Mouse (Mus musculus) CH12.LX (cell line): Measurements from ENCODE around the gene Tnfrsf1a. TPM values are rescaled to one million over a fixed set of nuclear protein-coding genes. Genes with fewer than 3 reads are reported as not detected.

Experiments
- DNase-seq: peaks from one replicate; pipeline ENCODE4 v3.0.0-alpha.2; 2013; ENCODE audit errors: extremely low read depth
- H3K27ac ChIP-seq: 2 replicates; pipeline ENCODE4 v1.5.1; 2012; ENCODE audit warnings: low read depth, mild to moderate bottlenecking, control low read depth, moderate library complexity; ENCODE audit not compliant: insufficient read depth
- H3K27me3 ChIP-seq: replicated peaks from 2 replicates; pipeline ENCODE3; 2012; ENCODE audit warnings: inconsistent platforms
- H3K36me3 ChIP-seq, 2 experiments: replicated peaks in 1 of 2; 2 replicates each; pipeline versions ENCODE3 to v1.6.1; 2012; ENCODE audit warnings: inconsistent platforms in 1 of 2, low read length in 1 of 2, mild to moderate bottlenecking in 1 of 2, mixed read lengths in 1 of 2, moderate library complexity in 1 of 2; ENCODE audit not compliant: control insufficient read depth in 1 of 2, insufficient read depth in 1 of 2
- H3K4me1 ChIP-seq, 2 experiments: 2 replicates each; pipeline ENCODE4 v1.6.1; 2012; ENCODE audit warnings: inconsistent platforms in 1 of 2, moderate library complexity in 1 of 2; ENCODE audit not compliant: insufficient read depth in 2 of 2, control insufficient read depth in 1 of 2
- H3K4me2 ChIP-seq: 2 replicates; pipeline ENCODE4 v1.6.1; 2012; ENCODE audit warnings: low read depth, mild to moderate bottlenecking, control low read depth; ENCODE audit not compliant: poor library complexity, insufficient read depth, severe bottlenecking
- H3K4me3 ChIP-seq, 3 experiments: fragments of 150-350 bp in 1 of 3; sonication (generic) in 1 of 3; replicated peaks in 1 of 3; 2 replicates each; pipeline versions ENCODE3 to v1.5.1; 2011 to 2012; ENCODE audit warnings: low read depth in 2 of 3, low read length in 2 of 3, mild to moderate bottlenecking in 2 of 3, moderate library complexity in 2 of 3, control low read depth in 1 of 3, improper control_type of control experiment in 1 of 3, inconsistent platforms in 1 of 3, mixed read lengths in 1 of 3; ENCODE audit not compliant: poor library complexity in 1 of 3
- H3K79me2 ChIP-seq: replicated peaks from 2 replicates; pipeline ENCODE4 v1.6.1; 2012; ENCODE audit warnings: mild to moderate bottlenecking, moderate library complexity; ENCODE audit not compliant: control insufficient read depth, poor library complexity, insufficient read depth, severe bottlenecking; ENCODE audit errors: extremely low read depth
- H3K9ac ChIP-seq: 2 replicates; pipeline ENCODE4 v1.6.1; 2012; ENCODE audit warnings: low read depth, mild to moderate bottlenecking, control low read depth, moderate library complexity; ENCODE audit not compliant: insufficient read depth
- H3K9me3 ChIP-seq: replicated peaks from 2 replicates; pipeline ENCODE3; 2012; ENCODE audit warnings: low read length, inconsistent platforms, mixed read lengths
- BHLHE40 ChIP-seq: IDR thresholded peaks from 2 replicates; pipeline ENCODE4 v1.6.1; 2011; ENCODE audit warnings: mild to moderate bottlenecking, low read depth, low read length, improper control_type of control experiment
- CTCF ChIP-seq, 2 experiments: IDR thresholded peaks in 1 of 2; conservative IDR thresholded peaks in 1 of 2; 2 replicates each; pipeline ENCODE4 v1.5.1; 2011 to 2012; ENCODE audit warnings: low read depth in 2 of 2, low read length in 2 of 2, improper control_type of control experiment in 1 of 2, inconsistent platforms in 1 of 2, mild to moderate bottlenecking in 1 of 2, moderate library complexity in 1 of 2
- E2F4 ChIP-seq: IDR thresholded peaks from 2 replicates; pipeline ENCODE4 v1.6.1; 2011; ENCODE audit warnings: low read depth, low read length, improper control_type of control experiment; ENCODE audit not compliant: insufficient replicate concordance
- ELF1 ChIP-seq: IDR thresholded peaks from 2 replicates; pipeline ENCODE4 v1.6.1; 2014; ENCODE audit warnings: low read depth, mild to moderate bottlenecking, inconsistent platforms, low read length, improper control_type of control experiment
- GABPA ChIP-seq: IDR thresholded peaks from 2 replicates; pipeline ENCODE4 v1.6.1; 2012; ENCODE audit warnings: low read depth, low read length, improper control_type of control experiment, inconsistent platforms; ENCODE audit not compliant: insufficient replicate concordance
- HCFC1 ChIP-seq: IDR thresholded peaks from 2 replicates; pipeline ENCODE4 v1.6.1; 2012; ENCODE audit warnings: low read depth, mild to moderate bottlenecking, inconsistent platforms, low read length, improper control_type of control experiment
- JUN ChIP-seq: IDR thresholded peaks from 2 replicates; pipeline ENCODE4 v1.6.1; 2011; ENCODE audit warnings: low read depth, mild to moderate bottlenecking, low read length, improper control_type of control experiment, moderate library complexity; ENCODE audit not compliant: insufficient read depth
- MAFK ChIP-seq: IDR thresholded peaks from 2 replicates; pipeline ENCODE4 v1.6.1; 2011; ENCODE audit warnings: low read length, improper control_type of control experiment; ENCODE audit not compliant: insufficient replicate concordance
- MAZ ChIP-seq: IDR thresholded peaks from 2 replicates; pipeline ENCODE4 v1.6.1; 2012; ENCODE audit warnings: low read depth, mild to moderate bottlenecking, inconsistent platforms, low read length, improper control_type of control experiment, moderate library complexity
- MEF2A ChIP-seq: IDR thresholded peaks from 2 replicates; pipeline ENCODE4 v1.6.1; 2014; ENCODE audit warnings: low read depth, mild to moderate bottlenecking, inconsistent platforms, low read length, improper control_type of control experiment, borderline replicate concordance
- MXI1 ChIP-seq: IDR thresholded peaks from 2 replicates; pipeline ENCODE4 v1.6.1; 2011; ENCODE audit warnings: mild to moderate bottlenecking, low read depth, low read length, improper control_type of control experiment
- MYC ChIP-seq: IDR thresholded peaks from 2 replicates; pipeline ENCODE4 v1.6.1; 2011; ENCODE audit warnings: low read depth, mild to moderate bottlenecking, improper control_type of control experiment, low read length
- RAD21 ChIP-seq: IDR thresholded peaks from 2 replicates; pipeline ENCODE4 v1.6.1; 2011; ENCODE audit warnings: low read depth, mild to moderate bottlenecking, low read length, improper control_type of control experiment, moderate library complexity
- RCOR1 ChIP-seq: conservative IDR thresholded peaks from 2 replicates; pipeline ENCODE4 v1.6.1; 2012; ENCODE audit warnings: low read depth, mild to moderate bottlenecking, inconsistent platforms, low read length, improper control_type of control experiment
- TCF12 ChIP-seq: IDR thresholded peaks from 2 replicates; pipeline ENCODE4 v1.6.1; 2014; ENCODE audit warnings: low read depth, mild to moderate bottlenecking, inconsistent platforms, low read length, improper control_type of control experiment
- USF2 ChIP-seq: conservative IDR thresholded peaks from 2 replicates; pipeline ENCODE4 v1.6.1; 2011; ENCODE audit warnings: low read depth, low read length, improper control_type of control experiment
- ZKSCAN1 ChIP-seq: IDR thresholded peaks from 2 replicates; pipeline ENCODE4 v1.6.1; 2012; ENCODE audit warnings: low read depth, inconsistent platforms, low read length, improper control_type of control experiment, borderline replicate concordance
- ZNF384 ChIP-seq: IDR thresholded peaks from 2 replicates; pipeline ENCODE4 v1.6.1; 2012; ENCODE audit warnings: low read depth, low read length, improper control_type of control experiment, inconsistent platforms
- dilution Hi-C: fragments of 300-500 bp; cut with MboI; formaldehyde crosslinking; loops from 2 replicates; pipeline ENCODE4 v1.14.3; 2020; ENCODE audit warnings: low sequenced_read_pairs; ENCODE audit not compliant: extremely low pct_unique_long_range_greater_than_20kb, extremely low pct_ligation_motif_present
- in situ Hi-C: fragments of 300-500 bp; cut with MboI; formaldehyde crosslinking; loops from 3 replicates; pipeline ENCODE4 v1.14.3; 2019; ENCODE audit warnings: low sequenced_read_pairs, low pct_ligation_motif_present, low pct_unique_long_range_greater_than_20kb, mixed read lengths
- polyA plus RNA-seq: library from polyadenylated mRNA; unstranded; fragments of >175 nt; gene quantifications from 2 replicates; pipeline ENCODE4 v1.2.1, GENCODE M21; 2012; ENCODE audit warnings: low read depth; ENCODE audit not compliant: insufficient read length
- total RNA-seq, 2 experiments: library from RNA; depleted of rRNA; stranded (reverse); fragments of 300-350 nt in 1 of 2; fragments of >200 nt in 1 of 2; gene quantifications; 2 replicates each; pipeline ENCODE4 v1.2.3; 2012 to 2014

Tnfrsf1a gene
- total and polyA plus RNA-seq, 3 experiments: 0.13 TPM; not detected in 2

GRCm38 (mm10) chr6:125338791-125339660 lies 10.1 kb upstream of the Tnfrsf1a start:
- no peak for DNase-seq
- Histone ChIP-seq H3K9me3 (no peaks in the 10 kb centered on the region), H3K4me1 (no peaks in the 10 kb centered on the region), H3K79me2 (no peaks in the 10 kb centered on the region), H3K4me3 (no peak overlapping the region), H3K9ac (no peak overlapping the region), H3K27me3 (peaks cover 89% of the 10 kb centered on the region), H3K27ac (no peak overlapping the region), H3K36me3 (no peaks in the 10 kb centered on the region), H3K4me2 (no peak overlapping the region)
- in situ Hi-C loops: no loop called here
- dilution Hi-C loops: no loop called here
- no peak for TF ChIP-seq JUN
- no peak for TF ChIP-seq TCF12

- H3K4me1 ChIP-seq: no peaks in the 10 kb centered on the region
- no peak overlapping the region for H3K27ac ChIP-seq
- no peaks in the 10 kb centered on the region for H3K9me3 ChIP-seq
- no peak overlapping the region for H3K4me3 ChIP-seq
- H3K27me3 ChIP-seq: peaks cover 92% of the 10 kb centered on the region
- no peaks in the 10 kb centered on the region for H3K36me3 ChIP-seq
- dilution Hi-C loops: no loop called here
- no peak overlapping the region for H3K4me2 ChIP-seq
- no peak for DNase-seq
- H3K9ac ChIP-seq: no peak overlapping the region
- H3K79me2 ChIP-seq: no peaks in the 10 kb centered on the region
- TF ChIP-seq MXI1: no peak
- no peak for TF ChIP-seq RAD21
- in situ Hi-C loops: no loop called here
Observed at GRCm38 (mm10) chr6:125340244-125340643, 8.9 kb upstream of the Tnfrsf1a start.

GRCm38 (mm10) chr6:125342198-125342597 lies 7.0 kb upstream of the Tnfrsf1a start:
- Histone ChIP-seq H3K9ac (no peak overlapping the region), H3K36me3 (no peaks in the 10 kb centered on the region), H3K27ac (no peak overlapping the region), H3K27me3 (peaks cover 93% of the 10 kb centered on the region), H3K9me3 (no peaks in the 10 kb centered on the region)
- dilution Hi-C loops: no loop called here
- in situ Hi-C loops: no loop called here
- DNase-seq: no peak
- TF ChIP-seq ELF1 (no peak), MEF2A (no peak), RAD21 (no peak), E2F4 (no peak), USF2 (no peak), ZKSCAN1 (no peak), MAFK (no peak), RCOR1 (no peak), MAZ (no peak), MXI1 (no peak), CTCF (conservative IDR thresholded peaks at IDR 0.05 in 1 of 2, IDR thresholded peaks at IDR 0.05 in 1 of 2; ENCODE audit: low read depth in 2 of 2, low read length in 2 of 2) (no peak), GABPA (no peak), HCFC1 (no peak), MYC (no peak), BHLHE40 (no peak), ZNF384 (no peak)
- TF ChIP-seq, all 38 proteins: peak for 0
- no peaks in the 10 kb centered on the region for H3K4me1 ChIP-seq
- no peaks in the 10 kb centered on the region for H3K79me2 ChIP-seq
- no peak overlapping the region for H3K4me3 ChIP-seq
- no peak overlapping the region for H3K4me2 ChIP-seq
